Mouse (Mus musculus) forebrain, embryonic 10.5 days (tissue): ENCODE data around the gene Snrk. TPM values are rescaled to one million over a fixed set of nuclear protein-coding genes. Genes with fewer than 3 reads are reported as not detected.

Source experiments
- DNase-seq: peaks from one replicate; pipeline ENCODE4 v3.0.0-alpha.2; 2017; ENCODE audit warnings: low spot score; ENCODE audit errors: extremely low spot score
- H3K27ac ChIP-seq: fragments of 300-500 bp; sonication (generic); 2 replicates; pipeline ENCODE4 v1.5.1; 2016; ENCODE audit warnings: mild to moderate bottlenecking
- H3K27me3 ChIP-seq: fragments of 300-500 bp; sonication (generic); 2 replicates; pipeline ENCODE4 v1.6.1; 2016; ENCODE audit warnings: mild to moderate bottlenecking; ENCODE audit not compliant: poor library complexity, severe bottlenecking
- H3K36me3 ChIP-seq: fragments of 300-500 bp; sonication (generic); replicated peaks from 2 replicates; pipeline ENCODE4 v1.6.1; 2016; ENCODE audit warnings: mild to moderate bottlenecking, moderate library complexity
- H3K4me1 ChIP-seq: fragments of 300-500 bp; sonication (generic); 2 replicates; pipeline ENCODE4 v1.6.1; 2016
- H3K4me3 ChIP-seq: fragments of 300-500 bp; sonication (generic); 2 replicates; pipeline ENCODE4 v1.5.1; 2016; ENCODE audit warnings: mild to moderate bottlenecking, moderate library complexity
- H3K9me3 ChIP-seq: fragments of 300-500 bp; sonication (generic); 2 replicates; pipeline ENCODE4 v1.6.1; 2016; ENCODE audit warnings: mild to moderate bottlenecking, moderate library complexity
- WGBS: fragments of 180-500 bp; shearing (Covaris S2); methylation state at CpG from one replicate; pipeline ENCODE4 v1.1.7; 2016; 5-methylcytosine and 5-hydroxymethylcytosine counted together
- polyA plus RNA-seq: library from polyadenylated mRNA; unstranded; fragments of >200 nt; fragmentation: Nextera tagmentation; extraction: Ambion mirVana; gene quantifications from 2 replicates; pipeline ENCODE4 v1.2.1, GENCODE M21; 2016

The Snrk gene
- polyA plus RNA-seq, 1 experiment from 2014 or later, result 31.8 TPM

DNA sequence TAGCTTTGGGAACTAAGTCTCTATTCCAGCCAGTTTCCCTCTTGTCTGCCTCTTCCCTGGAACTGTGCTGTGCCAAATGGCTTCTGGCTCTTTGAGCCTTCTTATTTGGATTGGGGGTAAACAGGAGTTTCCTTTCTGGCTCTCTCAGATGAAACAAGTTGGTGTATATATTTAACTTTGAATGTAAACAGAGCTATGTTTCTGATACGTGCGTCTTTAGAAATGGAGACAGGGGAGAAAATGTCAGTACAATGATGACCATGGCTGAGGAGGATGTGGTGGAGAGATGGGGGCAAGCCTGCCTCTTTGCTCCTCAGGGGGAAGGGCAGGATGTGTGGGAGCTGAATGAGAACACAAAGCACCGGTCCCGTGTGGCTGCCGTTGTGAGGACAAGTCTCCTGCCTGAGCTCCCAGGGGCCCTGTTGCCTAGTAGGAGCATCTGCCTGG, 25.3 kb upstream of the Snrk start:
- 70% methylated on average over 5 of the region's 5 CpGs for WGBS
- Histone ChIP-seq H3K27ac (no peak overlapping the region), H3K36me3 (no peaks in the 10 kb centered on the region), H3K9me3 (no peaks in the 10 kb centered on the region), H3K27me3 (no peaks in the 10 kb centered on the region), H3K4me3 (no peak overlapping the region), H3K4me1 (peaks cover 18% of the 10 kb centered on the region; the same call in 1 of the 2 replicates)
- DNase-seq, result no peak

- H3K27me3 ChIP-seq, result no peaks in the 10 kb centered on the region
- 88% methylated on average over 1 of the region's 1 CpGs for WGBS
- H3K36me3 ChIP-seq, result no peaks in the 10 kb centered on the region
- 0 out of 2 replicates have a peak, but pooled peaks cover 7% of the 10 kb centered on the region for H3K4me1 ChIP-seq
- DNase-seq, result no peak
- no peak overlapping the region for H3K4me3 ChIP-seq
- H3K27ac ChIP-seq, result no peak overlapping the region
- H3K9me3 ChIP-seq, result no peaks in the 10 kb centered on the region
Measured at GRCm38 (mm10) chr9:122094171-122094570, 22.9 kb upstream of the Snrk start.

DNA sequence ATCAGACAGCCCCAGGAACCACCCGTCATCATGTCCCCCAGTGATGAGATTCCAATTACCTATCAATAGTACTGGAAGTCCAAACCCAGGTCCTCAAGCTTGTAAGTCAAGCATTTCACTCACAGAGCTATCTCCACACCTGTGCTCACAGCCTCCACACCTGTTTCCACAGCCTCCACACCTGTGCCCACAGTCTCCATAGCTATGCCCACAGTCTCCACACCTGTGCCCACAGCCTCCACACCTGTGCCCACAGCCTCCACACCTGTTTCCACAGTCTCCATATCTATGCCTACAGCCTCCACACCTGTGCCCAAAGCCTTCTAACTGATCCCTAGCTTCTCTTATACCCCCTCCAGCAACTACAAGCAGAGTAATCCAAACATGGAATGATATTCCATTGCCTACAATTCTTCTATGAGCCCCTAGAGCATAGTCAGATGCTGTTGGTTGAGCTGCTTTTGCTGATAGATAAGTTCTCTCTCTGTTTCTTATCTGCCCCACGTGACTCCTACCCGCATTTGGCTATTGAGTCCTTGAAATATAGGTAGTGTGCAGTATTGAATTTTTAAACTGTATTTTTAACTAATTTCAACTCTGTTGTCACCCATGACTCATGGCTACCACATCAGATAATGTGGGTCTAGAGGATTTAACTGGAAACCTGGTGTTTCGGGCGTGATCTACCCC, 20.1 kb upstream of the Snrk start:
- Histone ChIP-seq H3K9me3 (no peaks in the 10 kb centered on the region), H3K4me3 (no peak overlapping the region), H3K4me1 (no peaks in the 10 kb centered on the region), H3K27me3 (no peaks in the 10 kb centered on the region), H3K36me3 (no peaks in the 10 kb centered on the region), H3K27ac (no peak overlapping the region)
- no peak for DNase-seq
- WGBS, result 93% methylated on average over 5 of the region's 5 CpGs

GRCm38 (mm10) chr9:122097535-122097934, 19.5 kb upstream of the Snrk start:
- 80% methylated on average over 6 of the region's 6 CpGs for whole genome bisulfite sequencing
- H3K9me3 ChIP-seq, result no peaks in the 10 kb centered on the region
- H3K4me1 ChIP-seq, result no peaks in the 10 kb centered on the region
- H3K36me3 ChIP-seq, result no peaks in the 10 kb centered on the region
- H3K27ac ChIP-seq, result no peak overlapping the region
- H3K27me3 ChIP-seq, result no peaks in the 10 kb centered on the region
- DNase-seq, result no peak
- H3K4me3 ChIP-seq, result no peak overlapping the region

- H3K27me3 ChIP-seq, result no peaks in the 10 kb centered on the region
- no peaks in the 10 kb centered on the region for H3K9me3 ChIP-seq
- H3K4me1 ChIP-seq, result no peaks in the 10 kb centered on the region
- no peak overlapping the region for H3K4me3 ChIP-seq
- no peak overlapping the region for H3K27ac ChIP-seq
- H3K36me3 ChIP-seq, result no peaks in the 10 kb centered on the region
- DNase-seq, result no peak
Measured at GRCm38 (mm10) chr9:122100584-122101127, 16.4 kb upstream of the Snrk start.

- H3K4me3 ChIP-seq, result no peak overlapping the region
- no peaks in the 10 kb centered on the region for H3K36me3 ChIP-seq
- H3K27ac ChIP-seq, result no peak overlapping the region
- no peaks in the 10 kb centered on the region for H3K27me3 ChIP-seq
- 88% methylated on average over 4 of the region's 4 CpGs for WGBS
- DNase-seq, result no peak
- H3K9me3 ChIP-seq, result no peaks in the 10 kb centered on the region
- no peaks in the 10 kb centered on the region for H3K4me1 ChIP-seq
Measured at GRCm38 (mm10) chr9:122101196-122101595, 15.9 kb upstream of the Snrk start.

GRCm38 (mm10) chr9:122103550-122104284, 13.3 kb upstream of the Snrk start:
- H3K27ac ChIP-seq, result no peak overlapping the region
- no peaks in the 10 kb centered on the region for H3K27me3 ChIP-seq
- no peaks in the 10 kb centered on the region for H3K9me3 ChIP-seq
- H3K36me3 ChIP-seq, result no peaks in the 10 kb centered on the region
- no peaks in the 10 kb centered on the region for H3K4me1 ChIP-seq
- DNase-seq, result no peak
- 73% methylated on average over 9 of the region's 9 CpGs for WGBS
- no peak overlapping the region for H3K4me3 ChIP-seq

GRCm38 (mm10) chr9:122104285-122104829, 12.7 kb upstream of the Snrk start:
- no peak overlapping the region for H3K4me3 ChIP-seq
- no peaks in the 10 kb centered on the region for H3K9me3 ChIP-seq
- no peaks in the 10 kb centered on the region for H3K27me3 ChIP-seq
- no peaks in the 10 kb centered on the region for H3K4me1 ChIP-seq
- H3K36me3 ChIP-seq, result no peaks in the 10 kb centered on the region
- no peak for DNase-seq
- 65% methylated on average over 7 of the region's 7 CpGs for WGBS
- H3K27ac ChIP-seq, result no peak overlapping the region

DNA sequence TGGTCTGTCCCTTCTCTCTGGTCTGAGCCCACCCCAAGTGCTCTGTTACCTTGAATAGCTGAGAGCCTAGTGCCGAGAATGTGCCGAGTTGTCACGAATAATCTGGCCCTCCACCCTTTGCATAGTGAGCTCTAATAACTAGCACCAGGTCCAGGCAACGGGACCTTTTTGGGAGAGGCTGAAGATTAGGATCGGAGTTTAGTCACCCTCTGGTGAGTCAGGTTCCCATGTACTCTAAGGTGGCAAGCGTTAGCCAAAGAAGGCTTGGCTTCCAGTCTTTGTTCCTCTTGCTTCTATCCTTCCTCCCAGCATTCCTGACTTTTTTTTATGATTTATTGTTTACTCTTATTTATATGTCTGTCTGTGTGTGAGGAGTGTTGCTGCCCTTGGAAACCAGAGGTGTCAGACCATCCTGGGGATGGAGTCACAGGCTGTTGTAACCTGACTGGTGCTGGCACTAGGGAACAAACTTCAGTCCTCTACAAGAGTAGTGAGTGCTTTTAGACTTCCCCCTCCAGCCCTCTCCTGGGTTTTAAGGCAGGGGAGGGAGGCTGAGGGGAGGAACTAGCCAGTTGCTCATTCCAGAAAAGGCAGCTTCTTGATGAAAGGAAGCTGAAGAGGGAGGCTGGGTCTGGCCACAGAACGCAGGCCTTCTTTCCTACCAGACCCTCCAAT, 9.2 kb upstream of the Snrk start:
- no peak overlapping the region for H3K4me3 ChIP-seq
- H3K36me3 ChIP-seq, result no peaks in the 10 kb centered on the region
- no peak for DNase-seq
- WGBS, result 71% methylated on average over 7 of the region's 7 CpGs
- H3K27ac ChIP-seq, result no peak overlapping the region
- no peaks in the 10 kb centered on the region for H3K27me3 ChIP-seq
- H3K4me1 ChIP-seq, result peaks cover 12% of the 10 kb centered on the region
- no peaks in the 10 kb centered on the region for H3K9me3 ChIP-seq

DNA sequence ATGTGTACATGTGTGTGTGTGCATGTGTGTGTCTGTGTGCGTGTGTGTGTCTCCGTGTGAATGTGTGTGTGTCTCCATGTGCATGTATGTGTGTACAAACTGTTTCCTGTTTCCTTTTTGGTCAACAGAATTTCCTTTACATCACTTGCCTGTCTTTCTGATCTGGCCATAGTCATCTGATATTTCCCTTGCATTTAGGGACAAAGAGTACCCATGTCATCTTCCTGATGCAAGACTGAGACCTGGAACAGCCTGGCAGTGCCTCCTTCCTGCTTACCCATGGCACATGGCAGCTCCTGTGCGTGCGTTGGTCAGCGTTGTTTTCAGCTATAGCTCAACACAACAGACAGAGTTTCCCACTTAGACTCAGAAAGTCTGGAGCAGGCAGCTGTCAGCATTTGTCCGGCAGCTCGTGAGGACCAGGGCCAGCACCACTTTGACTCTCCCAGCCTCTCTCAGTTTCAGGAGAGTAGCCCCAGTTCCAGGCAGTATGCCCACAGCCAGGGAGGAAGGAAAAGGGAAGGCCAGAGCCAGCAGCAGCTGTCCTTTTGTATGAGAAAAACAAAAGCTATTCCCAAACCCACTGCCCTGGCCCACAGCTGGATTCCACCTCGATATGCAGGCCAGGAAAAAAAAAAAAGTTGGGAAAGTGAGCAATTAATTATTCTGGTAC, 7.4 kb upstream of the Snrk start:
- no peaks in the 10 kb centered on the region for H3K36me3 ChIP-seq
- peak overlapping the region; percentile 67 for H3K27ac ChIP-seq
- no peaks in the 10 kb centered on the region for H3K27me3 ChIP-seq
- no peaks in the 10 kb centered on the region for H3K9me3 ChIP-seq
- WGBS, result 63% methylated on average over 8 of the region's 8 CpGs
- no peak for DNase-seq
- no peak overlapping the region for H3K4me3 ChIP-seq
- peaks cover 12% of the 10 kb centered on the region for H3K4me1 ChIP-seq

GRCm38 (mm10) chr9:122110508-122110907, 6.6 kb upstream of the Snrk start:
- DNase-seq, result no peak
- Histone ChIP-seq H3K4me3 (no peak overlapping the region), H3K9me3 (no peaks in the 10 kb centered on the region), H3K27ac (no peak overlapping the region), H3K27me3 (no peaks in the 10 kb centered on the region), H3K4me1 (peaks cover 12% of the 10 kb centered on the region), H3K36me3 (no peaks in the 10 kb centered on the region)
- 84% methylated on average over 6 of the region's 6 CpGs for WGBS

DNA sequence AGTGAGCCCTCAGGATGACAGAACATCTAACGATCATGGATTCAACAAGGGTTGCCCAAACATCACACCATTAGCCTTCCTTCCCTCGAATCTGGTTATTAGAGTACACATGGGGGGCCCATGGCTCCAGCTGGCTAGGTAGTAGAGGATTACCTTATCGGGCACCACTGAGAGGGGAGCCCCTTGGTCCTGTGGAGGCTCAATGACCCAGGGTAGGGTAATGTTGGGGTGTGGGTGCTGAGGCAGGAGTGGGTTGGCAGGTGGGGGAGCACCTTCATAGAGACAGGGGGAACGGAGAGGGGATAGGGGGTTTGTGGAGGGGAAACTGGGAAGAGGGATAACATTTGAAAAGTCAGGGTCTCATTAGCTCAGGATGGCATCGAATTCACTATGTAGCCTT, 6.1 kb upstream of the Snrk start:
- 88% methylated on average over 5 of the region's 5 CpGs for WGBS

More for the DNA sequence above, 6.1 kb upstream of the Snrk start:
- H3K36me3 ChIP-seq, result no peaks in the 10 kb centered on the region
- no peak for DNase-seq
- H3K4me3 ChIP-seq, result no peak overlapping the region
- H3K27ac ChIP-seq, result no peak overlapping the region
- no peaks in the 10 kb centered on the region for H3K27me3 ChIP-seq
- no peaks in the 10 kb centered on the region for H3K9me3 ChIP-seq
- H3K4me1 ChIP-seq, result peaks cover 12% of the 10 kb centered on the region
